Mouse (Mus musculus) cerebellum, postnatal 36 days (tissue): Measurements from ENCODE around the gene Perm1.

Experiments
- DNase-seq, 2 experiments: peaks; one replicate each; pipeline ENCODE4 v3.0.0; 2021 to 2022; ENCODE audit warnings: mixed read lengths in 2 of 2

The Perm1 gene

GRCm38 (mm10) chr4:156200623-156201475 is 14.8 kb upstream of the Perm1 start, which contains the start of gene Isg15:
Gene Isg15 (minus strand): TSS chr4:156200818.
- no peak for DNase-seq

- DNase-seq = peak in 1 of 2 experiments; percentile 14
Measured at GRCm38 (mm10) chr4:156202462-156202893, 13.2 kb upstream of the Perm1 start.

- peak; percentile 69 to 78 for DNase-seq
Measured at GRCm38 (mm10) chr4:156203001-156203412, 12.7 kb upstream of the Perm1 start, which contains the start of gene AW011738. Gene AW011738 (plus strand): TSS chr4:156203304.

GRCm38 (mm10) chr4:156203413-156204131 is 12.1 kb upstream of the Perm1 start:
- peak; percentile 26 for DNase-seq

GRCm38 (mm10) chr4:156208872-156209271 is 6.8 kb upstream of the Perm1 start:
- DNase-seq = no peak

GRCm38 (mm10) chr4:156209963-156210635 is 5.6 kb upstream of the Perm1 start:
- no peak for DNase-seq

- no peak for DNase-seq
Measured at GRCm38 (mm10) chr4:156213134-156213533, 2.5 kb upstream of the Perm1 start.

GRCm38 (mm10) chr4:156216196-156216595 is 528 bp downstream of the Perm1 start:
- no peak for DNase-seq

DNA sequence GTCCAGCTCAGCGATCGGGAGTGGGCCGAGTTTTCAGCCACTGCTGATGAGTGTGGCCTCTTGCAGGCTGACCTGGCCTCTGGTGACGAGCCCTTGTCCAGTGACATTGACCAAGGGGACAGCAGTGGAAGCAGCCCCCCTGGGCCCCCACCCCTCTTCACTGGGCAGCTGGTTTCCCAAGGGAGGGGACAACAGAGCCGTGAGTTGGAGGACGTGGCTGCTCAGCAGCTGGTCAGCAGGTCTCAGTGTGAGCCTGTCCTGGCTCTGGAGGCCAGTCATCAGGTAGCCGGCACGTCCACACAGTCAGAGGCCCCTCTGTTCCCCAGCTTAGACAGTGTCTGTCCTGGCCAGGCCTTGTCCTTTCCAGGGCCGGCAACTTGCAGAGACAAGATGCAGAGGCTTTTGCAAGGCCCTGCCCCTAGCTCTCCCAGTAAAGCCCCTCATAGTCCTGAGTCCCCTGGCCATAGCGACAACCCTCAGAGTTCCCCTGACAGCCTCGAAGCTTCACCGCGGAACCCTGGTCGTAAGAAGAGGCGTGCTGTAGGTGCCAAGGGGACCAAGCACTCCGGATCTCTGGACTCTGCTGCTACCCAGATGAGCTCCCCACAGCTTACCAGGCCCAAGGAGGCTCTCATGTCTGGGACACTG is 1.5 kb downstream of the Perm1 start:
- no peak for DNase-seq

- DNase-seq = peak in 1 of 2 experiments; percentile 24
Measured at GRCm38 (mm10) chr4:156217838-156218237, 2.2 kb downstream of the Perm1 start.

DNA sequence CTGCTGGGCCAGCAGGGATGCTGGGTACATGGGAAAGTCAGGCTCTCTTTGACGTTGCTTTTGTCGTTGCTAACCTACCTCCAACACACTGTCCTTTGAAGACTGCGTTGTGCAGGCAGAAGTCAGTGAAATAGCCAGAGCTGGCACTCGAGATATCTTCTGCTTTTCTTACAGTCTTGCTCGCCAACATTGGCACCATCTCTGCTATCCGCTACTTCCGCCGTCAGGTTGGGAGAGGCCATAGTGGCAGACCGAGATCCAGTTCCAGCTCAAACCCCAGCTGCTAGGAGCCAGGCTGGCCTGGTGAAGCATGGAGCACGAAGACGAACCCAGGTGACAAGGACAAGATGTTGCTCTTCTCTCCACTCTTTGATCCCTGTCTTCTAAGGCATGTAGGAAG is 4.3 kb downstream of the Perm1 start:
- DNase-seq = no peak

DNA sequence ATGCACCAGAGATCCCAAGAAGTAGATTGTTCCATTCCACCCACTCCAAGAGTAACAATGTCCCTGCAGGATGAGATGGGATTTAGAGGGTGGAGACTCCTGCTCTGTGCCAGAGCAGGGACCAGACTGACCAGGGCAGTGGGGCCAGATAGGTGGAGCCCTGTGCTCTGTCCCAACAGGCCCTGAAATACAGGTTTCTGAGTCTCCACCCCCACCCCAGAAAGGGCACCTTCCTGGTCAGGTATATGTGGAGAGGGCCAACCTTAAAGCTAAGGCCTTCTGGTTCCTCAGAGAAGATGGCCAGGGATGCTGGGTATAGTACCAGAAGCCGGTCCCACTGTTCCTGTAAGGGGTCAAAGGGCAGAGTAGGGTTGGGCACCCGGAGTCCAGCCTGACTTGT is 8.6 kb downstream of the Perm1 start:
- no peak for DNase-seq

GRCm38 (mm10) chr4:156227752-156228392 is 12.2 kb downstream of the Perm1 start:
- DNase-seq = no peak

DNA sequence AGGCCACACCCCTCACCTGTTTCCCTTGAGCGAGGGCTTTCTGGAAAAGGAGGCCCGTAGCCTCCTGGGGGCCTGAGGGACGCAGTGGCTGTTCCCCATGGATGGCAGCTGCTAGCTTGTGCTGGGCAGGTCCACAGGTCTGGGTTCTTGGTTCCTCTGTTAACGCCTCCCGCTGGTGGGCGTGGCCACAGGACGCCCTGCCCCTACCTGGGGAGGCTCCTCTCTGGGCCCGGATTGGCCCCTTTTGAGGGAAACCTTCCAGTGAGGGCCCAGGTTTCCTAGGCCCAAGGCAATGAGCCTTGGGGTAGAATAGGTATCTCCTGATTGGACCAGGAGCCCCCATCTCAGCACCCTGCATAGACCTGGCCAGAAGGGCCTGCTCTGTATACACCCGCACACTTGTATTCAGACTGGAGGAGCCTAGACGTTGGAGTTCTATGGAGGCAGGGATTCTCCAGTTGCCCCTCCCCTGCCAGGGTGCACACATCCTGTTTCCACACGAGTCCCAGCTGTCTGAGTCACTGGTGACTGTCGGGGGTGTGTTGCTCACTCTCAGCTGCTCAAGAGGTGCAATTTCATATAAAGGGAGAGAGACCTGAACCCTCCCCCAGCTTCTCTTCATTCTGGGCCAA is 12.8 kb downstream of the Perm1 start:
- DNase-seq = no peak

DNA sequence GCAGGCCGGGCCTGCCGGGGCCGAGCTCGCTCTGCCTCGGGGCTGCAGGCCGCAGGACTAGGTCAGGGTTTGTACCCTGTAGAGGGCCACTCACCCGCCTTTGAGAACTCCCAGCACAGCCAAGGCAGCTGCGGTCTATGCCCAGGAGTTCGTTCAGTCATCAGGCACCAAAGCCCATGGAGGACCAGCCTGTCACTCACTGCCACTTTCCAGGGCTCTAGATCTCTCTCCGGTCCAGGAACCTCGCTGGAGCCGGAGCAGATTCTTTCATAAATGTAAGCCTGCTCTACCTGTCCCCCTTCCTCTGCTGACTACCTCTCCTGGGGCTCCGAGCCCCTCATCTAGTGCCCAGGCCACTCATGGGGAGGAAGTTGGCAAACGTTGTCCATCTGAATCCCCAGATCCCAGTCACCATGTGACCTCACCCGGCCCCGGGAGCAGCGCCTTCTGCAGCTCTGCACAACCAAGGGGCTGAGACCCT is 18.4 kb downstream of the Perm1 start:
- peak; percentile 33 to 38 for DNase-seq

GRCm38 (mm10) chr4:156234701-156235213 is 19.1 kb downstream of the Perm1 start, which contains the start of gene Plekhn1:
Gene Plekhn1 (minus strand): TSS chr4:156234857.
- DNase-seq = peak; percentile 80 to 86

GRCm38 (mm10) chr4:156235360-156235770 is 19.7 kb downstream of the Perm1 start:
- no peak for DNase-seq

GRCm38 (mm10) chr4:156235808-156236533 is 20.3 kb downstream of the Perm1 start, which contains the start of gene Noc2l:
Gene Noc2l (plus strand): TSS chr4:156236010.
- DNase-seq = peak; percentile 91 to 95

- DNase-seq = no peak
Measured at GRCm38 (mm10) chr4:156236651-156237447, 21.2 kb downstream of the Perm1 start.
